Mouse (Mus musculus): ENCODE results near the gene Coro1b.
A peak's percentile ranks its signal among the peaks of the same experiment; 100 is the strongest.
"Not testable (repeated sequence)": the region's sequence is repeated elsewhere in the genome, so short reads cannot be mapped to it uniquely, and the experiment has no call there.

Gene Coro1b

GRCm38 (mm10) chr19:4122411-4123370, 25.7 kb upstream of the Coro1b start:
- Histone ChIP-seq H3K36me3 (ENCODE audit: insufficient read depth, low read length) (peaks cover 28% of the 10 kb centered on the region), H3K27me3 (ENCODE audit: insufficient read depth, low read length) (no peaks in the 10 kb centered on the region), H3K4me1 (replicated peaks; ENCODE audit: low read depth, low read length) (peaks cover 60% of the 10 kb centered on the region), H3K4me3 (replicated peaks; ENCODE audit: low read length) (no peak overlapping the region), H3K9me3 (ENCODE audit: low read length) (no peaks in the 10 kb centered on the region)
- TF ChIP-seq CTCF (conservative IDR thresholded peaks at IDR 0.05; ENCODE audit: low read length): no peak

GRCm38 (mm10) chr19:4124432-4124831, 24.0 kb upstream of the Coro1b start:
- Histone ChIP-seq H3K9me3 (ENCODE audit: low read length) (no peaks in the 10 kb centered on the region), H3K4me1 (replicated peaks; ENCODE audit: low read depth, low read length) (peaks cover 61% of the 10 kb centered on the region), H3K4me3 (replicated peaks; ENCODE audit: low read length) (no peak overlapping the region), H3K27me3 (ENCODE audit: insufficient read depth, low read length) (no peaks in the 10 kb centered on the region), H3K36me3 (ENCODE audit: insufficient read depth, low read length) (peaks cover 30% of the 10 kb centered on the region)
- TF ChIP-seq POU5F1 (IDR thresholded peaks at IDR 0.05; ENCODE audit: borderline replicate concordance, low read length): no peak
- TF ChIP-seq NANOG (IDR thresholded peaks at IDR 0.05; ENCODE audit: borderline replicate concordance, low read length): no peak
- TF ChIP-seq CTCF (conservative IDR thresholded peaks at IDR 0.05; ENCODE audit: low read length): no peak

GRCm38 (mm10) chr19:4125268-4125667, 23.2 kb upstream of the Coro1b start:
- H3K4me3 ChIP-seq (replicated peaks; ENCODE audit: low read length); H3K9me3 ChIP-seq (ENCODE audit: low read length); H3K27me3 ChIP-seq (ENCODE audit: insufficient read depth, low read length): not testable (repeated sequence)
- H3K36me3 ChIP-seq (ENCODE audit: insufficient read depth, low read length): peaks cover 33% of the 10 kb centered on the region
- peaks cover 68% of the 10 kb centered on the region for H3K4me1 ChIP-seq (replicated peaks; ENCODE audit: low read depth, low read length)

- H3K36me3 ChIP-seq (ENCODE audit: insufficient read depth, low read length): peaks cover 35% of the 10 kb centered on the region
- H3K9me3 ChIP-seq (ENCODE audit: low read length): no peaks in the 10 kb centered on the region
- TF ChIP-seq POU5F1 (IDR thresholded peaks at IDR 0.05; ENCODE audit: borderline replicate concordance, low read length) (no peak), CTCF (conservative IDR thresholded peaks at IDR 0.05; ENCODE audit: low read length) (peak; percentile 33)
- H3K27me3 ChIP-seq (ENCODE audit: insufficient read depth, low read length): no peaks in the 10 kb centered on the region
- H3K4me3 ChIP-seq (replicated peaks; ENCODE audit: low read length): peak within 1 kb of the TSS; percentile 94
- peaks cover 67% of the 10 kb centered on the region for H3K4me1 ChIP-seq (replicated peaks; ENCODE audit: low read depth, low read length)
Observed at GRCm38 (mm10) chr19:4125741-4126696, 22.4 kb upstream of the Coro1b start, which contains the start of gene Aip. TSS of gene Aip (minus strand) at chr19:4125858.

GRCm38 (mm10) chr19:4126759-4127495, 21.5 kb upstream of the Coro1b start:
- Histone ChIP-seq H3K4me1 (replicated peaks; ENCODE audit: low read depth, low read length) (peaks cover 71% of the 10 kb centered on the region), H3K27me3 (ENCODE audit: insufficient read depth, low read length) (no peaks in the 10 kb centered on the region), H3K9me3 (ENCODE audit: low read length) (no peaks in the 10 kb centered on the region), H3K4me3 (replicated peaks; ENCODE audit: low read length) (peak overlapping the region; percentile 94), H3K36me3 (ENCODE audit: insufficient read depth, low read length) (peaks cover 44% of the 10 kb centered on the region)
- no peak for TF ChIP-seq CTCF (conservative IDR thresholded peaks at IDR 0.05; ENCODE audit: low read length)
- TF ChIP-seq NANOG (IDR thresholded peaks at IDR 0.05; ENCODE audit: borderline replicate concordance, low read length): no peak
- TF ChIP-seq POU5F1 (IDR thresholded peaks at IDR 0.05; ENCODE audit: borderline replicate concordance, low read length): no peak

- Histone ChIP-seq H3K36me3 (ENCODE audit: insufficient read depth, low read length) (peaks cover 60% of the 10 kb centered on the region), H3K27me3 (ENCODE audit: insufficient read depth, low read length) (no peaks in the 10 kb centered on the region), H3K9me3 (ENCODE audit: low read length) (no peaks in the 10 kb centered on the region), H3K4me1 (replicated peaks; ENCODE audit: low read depth, low read length) (peaks cover 72% of the 10 kb centered on the region), H3K4me3 (replicated peaks; ENCODE audit: low read length) (no peak overlapping the region)
- TF ChIP-seq CTCF (conservative IDR thresholded peaks at IDR 0.05; ENCODE audit: low read length) (no peak), NANOG (IDR thresholded peaks at IDR 0.05; ENCODE audit: borderline replicate concordance, low read length) (no peak), POU5F1 (IDR thresholded peaks at IDR 0.05; ENCODE audit: borderline replicate concordance, low read length) (no peak)
Observed at GRCm38 (mm10) chr19:4129462-4129861, 19.0 kb upstream of the Coro1b start.

GRCm38 (mm10) chr19:4130106-4130505, 18.3 kb upstream of the Coro1b start:
- Histone ChIP-seq H3K4me1 (replicated peaks; ENCODE audit: low read depth, low read length) (peaks cover 74% of the 10 kb centered on the region), H3K9me3 (ENCODE audit: low read length) (no peaks in the 10 kb centered on the region), H3K27me3 (ENCODE audit: insufficient read depth, low read length) (no peaks in the 10 kb centered on the region), H3K36me3 (ENCODE audit: insufficient read depth, low read length) (peaks cover 60% of the 10 kb centered on the region), H3K4me3 (replicated peaks; ENCODE audit: low read length) (no peak overlapping the region)
- TF ChIP-seq CTCF (conservative IDR thresholded peaks at IDR 0.05; ENCODE audit: low read length) (no peak), POU5F1 (IDR thresholded peaks at IDR 0.05; ENCODE audit: borderline replicate concordance, low read length) (no peak), NANOG (IDR thresholded peaks at IDR 0.05; ENCODE audit: borderline replicate concordance, low read length) (no peak)

- peaks cover 80% of the 10 kb centered on the region for H3K4me1 ChIP-seq (replicated peaks; ENCODE audit: low read depth, low read length)
- H3K4me3 ChIP-seq (replicated peaks; ENCODE audit: low read length): no peak overlapping the region
- TF ChIP-seq NANOG (IDR thresholded peaks at IDR 0.05; ENCODE audit: borderline replicate concordance, low read length) (no peak), CTCF (conservative IDR thresholded peaks at IDR 0.05; ENCODE audit: low read length) (no peak), POU5F1 (IDR thresholded peaks at IDR 0.05; ENCODE audit: borderline replicate concordance, low read length) (no peak)
- H3K9me3 ChIP-seq (ENCODE audit: low read length): no peaks in the 10 kb centered on the region
- H3K27me3 ChIP-seq (ENCODE audit: insufficient read depth, low read length): no peaks in the 10 kb centered on the region
- H3K36me3 ChIP-seq (ENCODE audit: insufficient read depth, low read length): peaks cover 60% of the 10 kb centered on the region
Observed at GRCm38 (mm10) chr19:4131075-4131474, 17.3 kb upstream of the Coro1b start.

Data from E14TG2a.4 (cell line).